Mouse (Mus musculus) Patski (cell line): ENCODE results near the gene Gas7. TPM values are rescaled to one million over a fixed set of nuclear protein-coding genes. Genes with fewer than 3 reads are reported as not detected.

Experiments used
- ATAC-seq: fragments of 100-300 bp; one replicate; pipeline ENCODE4 v1.8.0; 2021
- CTCF ChIA-PET: fragments of 350-600 bp; sonication (Branson Sonifier 250); formaldehyde crosslinking; loops from one replicate; lab custom pipeline; 2022; ENCODE audit warnings: inconsistent platforms; lab: Charles Lee
- POLR2A ChIA-PET: fragments of 350-600 bp; sonication (Branson Sonifier 250); formaldehyde crosslinking; loops from one replicate; lab custom pipeline; 2022; ENCODE audit warnings: antibody characterized with exemption, inconsistent platforms; lab: Charles Lee
- DNase-seq: peaks from one replicate; pipeline ENCODE4 v3.0.0-alpha.2; 2011; ENCODE audit warnings: low read depth, low spot score
- H3K27me3 ChIP-seq: fragments of 371-371 bp; one replicate; pipeline ENCODE4 v1.5.1; 2021
- CTCF ChIP-seq: fragments of 100-300 bp; IDR thresholded peaks from one replicate; pipeline ENCODE4 v1.5.1; 2021
- in situ Hi-C: fragments of 300-500 bp; cut with MboI; formaldehyde crosslinking; loops from 3 replicates; pipeline ENCODE4 v1.11.1; 2018; ENCODE audit warnings: low pct_unique_long_range_greater_than_20kb, mixed read lengths
- polyA plus RNA-seq: library from polyadenylated mRNA; unstranded; gene quantifications from one replicate; pipeline ENCODE4 v1.2.3, GENCODE M21; 2021

Gas7 gene
- polyA plus RNA-seq, 1 experiment from 2014 or later = 0.41 TPM

DNA sequence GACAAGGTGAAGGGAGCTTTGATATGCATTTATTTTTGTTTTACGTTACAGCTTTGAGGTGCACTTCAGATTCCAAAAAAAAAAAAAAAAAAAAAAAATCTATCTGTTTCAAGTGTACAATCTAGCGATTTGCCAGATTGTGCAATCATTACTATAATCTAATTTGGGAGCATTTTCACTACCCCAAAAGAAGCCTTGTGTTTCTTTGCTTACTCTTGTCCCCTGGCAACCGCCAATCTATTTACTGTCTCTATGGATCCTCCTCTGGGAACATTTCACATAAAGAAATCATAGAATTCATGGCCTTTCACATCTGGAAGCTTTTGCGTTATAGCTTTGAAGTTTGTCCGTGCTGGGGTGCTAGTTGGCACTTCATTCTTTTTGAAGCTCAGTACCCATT is 3.7 kb upstream of the Gas7 start:
- in situ Hi-C loops = no loop called here
- POLR2A ChIA-PET = no interaction called here
- CTCF ChIA-PET = interaction anchor here (1.3 kb wide), 1 partner anchor 16 kb away, joined by 4 read pairs; no protein-coding TSS in a partner anchor
- no peak for DNase-seq
- peaks cover 47% of the 10 kb centered on the region for H3K27me3 ChIP-seq
- no peak for TF ChIP-seq CTCF
- no peak for ATAC-seq

DNA sequence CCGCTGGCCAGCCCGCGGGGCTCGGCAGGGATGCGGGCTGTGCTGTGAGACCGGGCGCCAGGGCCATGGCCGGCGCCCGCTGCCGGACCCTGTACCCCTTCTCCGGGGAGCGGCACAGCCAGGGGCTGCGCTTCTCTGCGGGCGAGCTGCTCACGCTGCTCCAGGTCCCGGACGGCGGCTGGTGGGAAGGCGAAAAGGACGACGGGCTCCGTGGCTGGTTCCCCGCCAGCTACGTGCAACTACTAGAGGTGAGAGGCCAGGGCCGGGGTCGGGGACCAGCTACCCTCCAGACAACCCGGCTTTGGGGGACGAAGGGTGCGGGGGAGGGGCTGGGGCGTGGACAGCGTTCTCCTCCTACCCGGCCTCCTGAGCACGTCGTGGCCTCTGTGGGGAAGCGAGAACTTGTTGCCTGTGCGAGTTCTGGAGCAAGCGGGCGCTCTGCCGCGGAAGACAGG is 317 bp downstream of the Gas7 start:
- ATAC-seq (peak; percentile 11), DNase-seq (no peak)
- in situ Hi-C loops = no loop called here
- H3K27me3 ChIP-seq = peaks cover 44% of the 10 kb centered on the region
- POLR2A ChIA-PET = no interaction called here
- no peak for TF ChIP-seq CTCF
- CTCF ChIA-PET = no interaction called here

DNA sequence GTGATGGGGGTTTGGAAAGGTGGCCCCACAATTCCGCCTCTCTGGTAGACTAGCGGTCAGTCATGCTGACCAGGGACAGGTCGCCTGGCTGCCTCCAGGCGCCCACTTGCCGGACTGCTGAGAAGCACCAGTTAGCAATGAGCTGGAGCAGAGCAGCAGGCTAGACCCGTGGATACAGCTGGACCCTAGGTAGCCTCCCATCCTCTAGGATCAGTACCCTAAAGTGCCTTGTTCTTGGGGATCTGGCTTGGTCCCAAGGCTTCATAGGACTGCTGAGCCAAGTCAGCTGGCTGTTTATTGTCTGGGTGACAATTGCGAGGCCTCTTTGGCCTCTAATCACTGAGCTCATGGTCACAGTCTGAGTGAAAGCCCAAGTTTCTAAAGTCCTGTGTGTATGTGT is 792 bp downstream of the Gas7 start:
- CTCF ChIA-PET = no interaction called here
- POLR2A ChIA-PET = no interaction called here
- in situ Hi-C loops = no loop called here
- DNase-seq (no peak), ATAC-seq (no peak)
- peaks cover 43% of the 10 kb centered on the region for H3K27me3 ChIP-seq
- no peak for TF ChIP-seq CTCF

DNA sequence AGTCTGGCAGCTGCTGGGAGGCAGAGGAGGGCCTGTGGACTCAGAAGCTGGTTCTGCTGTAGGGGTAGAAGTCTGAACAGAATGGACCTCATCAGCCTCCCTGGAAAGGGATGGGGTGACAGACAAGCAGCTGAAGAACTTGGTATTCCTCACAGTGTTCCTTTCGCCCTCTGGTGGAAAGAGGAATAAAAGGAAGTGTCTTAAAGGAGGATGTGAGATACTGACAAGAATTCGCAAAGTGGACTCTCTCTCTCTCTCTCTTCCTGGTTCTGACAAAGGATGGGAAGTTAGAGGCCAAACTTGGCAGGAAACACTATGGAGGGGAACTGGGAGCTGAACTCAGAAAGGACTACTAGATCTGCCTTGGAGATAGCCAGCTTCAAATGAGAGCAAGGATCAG is 2.9 kb downstream of the Gas7 start:
- POLR2A ChIA-PET = no interaction called here
- ATAC-seq = no peak
- no peak for DNase-seq
- H3K27me3 ChIP-seq = peaks cover 47% of the 10 kb centered on the region
- in situ Hi-C loops = no loop called here
- no peak for TF ChIP-seq CTCF
- CTCF ChIA-PET = no interaction called here

DNA sequence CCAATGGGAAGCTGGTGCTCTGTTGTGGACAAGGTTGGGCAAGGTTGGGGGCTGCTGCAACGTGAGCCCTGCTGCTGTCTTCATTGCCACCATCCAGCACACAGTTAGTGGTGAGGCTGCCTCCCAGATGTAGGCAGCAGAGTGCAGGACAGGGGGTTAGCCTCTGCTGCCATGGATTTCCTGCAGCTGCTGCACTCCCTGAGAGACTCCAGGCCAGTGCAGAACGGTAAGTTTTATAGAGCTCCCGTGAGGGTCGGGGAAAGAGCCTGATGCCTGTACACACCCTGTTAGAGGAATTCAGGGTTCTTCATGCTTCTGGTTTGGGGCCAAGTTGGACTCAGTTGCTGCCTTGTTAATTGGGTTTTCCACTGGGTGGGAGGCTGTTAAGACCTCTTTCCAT is 11.9 kb downstream of the Gas7 start:
- TF ChIP-seq CTCF = no peak
- DNase-seq (no peak), ATAC-seq (no peak)
- POLR2A ChIA-PET = no interaction called here
- in situ Hi-C loops = no loop called here
- CTCF ChIA-PET = no interaction called here
- peaks cover 17% of the 10 kb centered on the region for H3K27me3 ChIP-seq

DNA sequence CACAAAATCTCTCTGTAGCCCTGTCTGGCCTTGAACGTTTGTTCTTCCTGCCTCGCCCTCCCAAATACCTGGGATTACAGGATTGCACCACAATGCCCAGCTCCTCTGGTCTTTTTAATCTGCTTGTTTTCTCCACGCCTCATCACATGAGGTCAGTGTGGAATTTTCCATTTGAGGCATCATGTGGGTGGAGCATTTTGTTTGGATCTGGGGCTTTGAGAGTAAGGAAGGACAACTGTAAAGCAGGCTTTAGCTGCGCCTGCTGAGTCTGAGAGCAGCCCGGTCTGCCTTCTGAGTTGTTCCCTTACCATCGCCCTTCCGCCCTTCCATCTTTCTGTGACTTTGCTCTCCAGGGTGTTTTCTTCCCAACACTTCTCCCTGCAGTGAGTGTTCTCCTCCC is 13.6 kb downstream of the Gas7 start:
- DNase-seq = no peak

DNA sequence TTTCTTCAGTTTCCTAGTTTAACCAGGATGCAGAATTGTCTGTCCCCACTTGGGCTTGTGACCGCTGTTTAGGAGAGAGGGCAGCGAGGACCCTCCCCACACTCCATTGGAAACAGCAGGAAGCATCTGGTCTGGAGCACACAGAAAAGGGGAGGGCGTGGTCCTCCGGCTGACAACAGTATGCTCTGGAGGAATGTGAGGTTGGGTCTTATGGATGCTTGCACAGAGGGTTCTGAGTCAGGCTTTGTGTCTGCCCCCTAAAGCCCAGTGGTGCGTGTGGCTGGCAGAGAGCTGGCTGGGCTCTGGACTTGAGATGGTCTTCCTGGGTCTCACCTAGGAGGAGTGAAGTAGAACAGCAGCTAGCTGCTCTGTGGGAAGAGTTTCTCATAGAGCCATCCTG is 19.4 kb downstream of the Gas7 start:
- in situ Hi-C loops = no loop called here
- ATAC-seq = peak; percentile 76
- no peak for TF ChIP-seq CTCF
- DNase-seq = no peak
- H3K27me3 ChIP-seq = no peaks in the 10 kb centered on the region
- CTCF ChIA-PET = no interaction called here
- POLR2A ChIA-PET = no interaction called here

More for the DNA sequence above, 13.6 kb downstream of the Gas7 start:
- TF ChIP-seq CTCF = no peak
- ChIA-PET POLR2A (no interaction called here), CTCF (no interaction called here)
- no peak for ATAC-seq
- in situ Hi-C loops = no loop called here
- H3K27me3 ChIP-seq = peaks cover 8% of the 10 kb centered on the region

DNA sequence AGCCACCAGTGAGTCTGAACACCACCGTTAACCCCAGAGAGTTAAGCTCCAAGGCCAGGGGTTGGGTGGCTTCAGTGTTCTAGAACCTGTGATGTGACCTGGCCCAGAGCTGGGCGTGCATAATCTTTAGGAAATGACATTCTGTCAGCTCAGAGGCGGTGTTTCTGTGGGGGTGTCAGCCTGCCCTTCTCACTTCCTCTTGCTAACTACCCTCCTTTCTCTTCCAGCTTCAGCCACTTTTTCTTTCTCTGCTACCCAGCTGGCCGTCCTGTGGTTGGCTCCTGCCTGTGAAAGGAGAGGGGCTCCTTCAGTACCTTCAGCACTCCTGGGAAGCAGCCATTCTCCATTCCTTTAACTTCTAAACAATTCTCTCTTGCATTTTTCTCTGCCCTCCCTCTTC is 24.3 kb downstream of the Gas7 start:
- DNase-seq (no peak), ATAC-seq (no peak)
- no peak for TF ChIP-seq CTCF
- H3K27me3 ChIP-seq = peaks cover 14% of the 10 kb centered on the region
- ChIA-PET POLR2A (no interaction called here), CTCF (no interaction called here)
- in situ Hi-C loops = no loop called here

DNA sequence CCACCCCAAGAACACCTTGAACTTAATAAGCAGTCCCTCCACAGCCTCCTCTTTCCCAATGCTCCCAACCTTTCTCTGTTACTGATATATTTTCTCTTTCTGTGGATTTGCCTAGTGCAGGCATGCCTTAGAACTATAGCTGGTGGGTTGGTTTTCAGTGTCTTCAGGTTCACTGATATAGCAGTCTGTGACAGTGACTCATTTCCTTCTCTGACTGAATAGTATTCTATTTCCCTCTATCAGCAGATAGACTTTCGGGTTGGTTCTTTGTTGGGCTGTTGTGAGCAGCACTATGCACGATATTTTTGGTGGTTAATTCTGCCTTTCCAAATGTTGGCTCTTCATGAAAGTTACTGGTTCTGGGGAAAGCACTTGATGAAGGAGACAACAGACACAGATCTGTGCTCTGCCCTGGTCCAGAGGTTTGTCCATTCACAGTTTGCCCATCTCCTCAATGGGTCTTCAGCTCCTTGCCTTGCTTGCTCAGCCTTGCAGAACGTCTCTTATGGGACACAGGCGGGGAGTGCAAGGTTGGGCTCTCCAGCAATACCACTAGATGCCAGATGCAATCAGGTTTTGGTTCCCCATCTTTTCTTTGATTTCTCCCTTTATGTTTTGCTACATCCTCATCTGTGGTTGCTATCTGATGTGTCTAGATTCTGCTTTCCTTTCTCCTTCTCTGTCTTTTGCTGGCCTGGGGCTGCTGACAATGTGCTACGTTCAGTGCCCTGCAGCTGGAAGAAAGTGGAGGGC is 25.1 kb downstream of the Gas7 start:
- ChIA-PET CTCF (no interaction called here), POLR2A (no interaction called here)
- no peak for TF ChIP-seq CTCF

DNA sequence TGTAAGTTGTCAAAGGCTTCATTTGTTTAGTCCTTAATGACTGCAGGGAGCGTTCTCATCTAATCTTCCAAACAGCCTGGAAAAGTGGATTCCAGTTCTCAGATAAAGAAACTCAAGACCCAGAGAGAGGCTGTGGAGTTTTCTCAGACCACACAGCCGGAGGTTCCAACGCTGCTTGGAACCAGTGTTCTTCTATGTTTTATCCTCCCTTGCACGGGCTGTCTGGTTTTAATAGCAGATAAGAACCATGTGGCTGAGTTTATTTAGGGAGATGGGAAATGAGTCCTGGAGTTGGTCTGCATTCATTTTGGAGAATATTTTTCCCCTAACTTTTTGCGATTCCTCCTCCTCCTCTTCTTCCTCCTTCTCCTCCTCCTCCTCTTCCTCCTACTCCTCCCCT is 26.5 kb downstream of the Gas7 start:
- ChIA-PET POLR2A (no interaction called here), CTCF (no interaction called here)
- peaks cover 18% of the 10 kb centered on the region for H3K27me3 ChIP-seq
- ATAC-seq (no peak), DNase-seq (no peak)
- TF ChIP-seq CTCF = no peak
- in situ Hi-C loops = no loop called here

More for the DNA sequence above, 25.1 kb downstream of the Gas7 start:
- in situ Hi-C loops = no loop called here
- DNase-seq = no peak
- ATAC-seq = no peak
- H3K27me3 ChIP-seq = peaks cover 14% of the 10 kb centered on the region

DNA sequence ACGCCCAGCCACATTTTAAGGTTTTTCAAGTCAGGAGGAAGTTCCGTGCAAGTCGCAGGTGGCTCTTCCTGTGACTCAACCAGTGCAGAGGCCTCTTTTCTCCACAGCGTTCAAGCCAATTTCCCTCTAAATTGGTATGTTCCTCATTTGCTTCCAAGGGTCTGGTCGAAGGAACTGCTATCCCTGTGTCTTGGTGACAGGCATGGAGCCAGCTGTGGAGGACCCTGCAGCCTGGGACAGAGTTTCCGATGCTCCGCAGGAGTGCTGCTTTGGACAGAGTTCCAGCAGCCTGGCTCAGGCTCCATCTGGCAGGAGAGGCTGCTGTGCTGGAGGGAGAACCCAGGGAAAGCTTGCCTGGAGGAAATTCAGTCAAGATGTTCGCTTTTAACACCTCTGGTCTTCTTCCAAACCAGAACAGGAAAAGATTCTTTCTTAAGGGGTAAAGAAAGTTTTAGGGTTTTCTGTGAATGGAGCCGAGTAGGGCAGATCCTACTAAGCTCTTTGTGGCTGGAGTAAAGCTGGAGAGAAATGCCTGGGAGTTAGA is 27.1 kb downstream of the Gas7 start:
- ChIA-PET CTCF (no interaction called here), POLR2A (no interaction called here)
- DNase-seq (no peak), ATAC-seq (no peak)
- TF ChIP-seq CTCF = no peak
- in situ Hi-C loops = no loop called here
- H3K27me3 ChIP-seq = peaks cover 18% of the 10 kb centered on the region
